29 mouse cellular contexts compared by ENCODE assay signal in genomic region chr12:58639478-58639877, GRCm38 (mm10).
DNase-seq lines count a peak whose midpoint lies in the region; ATAC-seq lines count a peak whose summit lies in the region.
"Had no signal": no experiment of that assay in that cellular context is flagged by ENCODE, and none has a peak within 500 bp of the region (broad histone marks: within the 10 kb centered on the region; RNA-seq: fewer than 3 reads in every experiment).

No protein-coding gene starts in this region.

- WGBS in embryonic facial prominence, embryonic 14.5 days = 63% methylated on average over 1 of the region's 1 CpGs

- DNase-seq in embryo, embryonic 11 days = peak; percentile 26
- no peak for DNase-seq in embryo, embryonic 10 days (ENCODE audit: low spot score)
- DNase-seq in embryonic facial prominence, embryonic 14.5 days (ENCODE audit: low spot score) = peak; percentile 63
- DNase-seq in lung, postnatal 10 days = no peak
- no peak for DNase-seq in left cerebral cortex, adult 11 months (ENCODE audit: low spot score)
- DNase-seq: adrenal gland, adult 8-10 months; adrenal gland, postnatal 25 days; cerebellum, adult 11-12 months; cerebellum, adult 8-10 months; cerebellum, postnatal 10 days; cerebellum, postnatal 36 days; gastrocnemius, adult 2 months; gastrocnemius, postnatal 14 days; heart, adult 11 months; heart, postnatal 10 days; heart, postnatal 36 days had no signal

- no peak overlapping the region for H3K4me2 ChIP-seq in embryonic facial prominence, embryonic 14.5 days (ENCODE audit: low read depth, low read length)
- H3K4me2 ChIP-seq: embryonic facial prominence, embryonic 13.5 days; forebrain, embryonic 13.5 days; heart, embryonic 11.5 days; heart, embryonic 15.5 days; hindbrain, embryonic 14.5 days had no signal

- H3K9ac ChIP-seq in embryonic facial prominence, embryonic 14.5 days (ENCODE audit: low read depth, low read length) = no peak overlapping the region
- H3K9ac ChIP-seq: embryonic facial prominence, embryonic 13.5 days; forebrain, embryonic 13.5 days; heart, embryonic 15.5 days; hindbrain, embryonic 14.5 days had no signal

- no peaks in the 10 kb centered on the region for H3K36me3 ChIP-seq in megakaryocyte, embryonic 14.5 days (replicated peaks; ENCODE audit: low read length)
- no peaks in the 10 kb centered on the region for H3K36me3 ChIP-seq in embryonic facial prominence, embryonic 14.5 days (ENCODE audit: control insufficient read depth, insufficient read depth, low read length)
- H3K36me3 ChIP-seq: embryonic facial prominence, embryonic 13.5 days; forebrain, embryonic 10.5 days; heart, embryonic 15.5 days had no signal

- H3K9me3 ChIP-seq in megakaryocyte, embryonic 14.5 days = no peaks in the 10 kb centered on the region
- no peaks in the 10 kb centered on the region for H3K9me3 ChIP-seq in embryonic facial prominence, embryonic 14.5 days (ENCODE audit: control insufficient read depth, low read length)
- H3K9me3 ChIP-seq: embryonic facial prominence, embryonic 13.5 days; forebrain, embryonic 10.5 days; forebrain, embryonic 13.5 days; heart, embryonic 15.5 days had no signal

- peak overlapping the region; percentile 74 for H3K4me3 ChIP-seq in megakaryocyte, embryonic 14.5 days (replicated peaks)
- no peak overlapping the region for H3K4me3 ChIP-seq in embryonic facial prominence, embryonic 14.5 days (ENCODE audit: low read depth, low read length)
- H3K4me3 ChIP-seq: embryonic facial prominence, embryonic 13.5 days; forebrain, embryonic 10.5 days; forebrain, embryonic 13.5 days; gastrocnemius, adult 2 months; heart, embryonic 15.5 days had no signal

- H3K4me1 ChIP-seq in megakaryocyte, embryonic 14.5 days = peaks cover 4% of the 10 kb centered on the region; the same call in 1 of the 2 replicates
- 0 out of 2 replicates have a peak, but pooled peaks cover 6% of the 10 kb centered on the region for H3K4me1 ChIP-seq in embryonic facial prominence, embryonic 14.5 days (ENCODE audit: control insufficient read depth, insufficient read depth, low read length)
- H3K4me1 ChIP-seq: heart, embryonic 15.5 days had no signal

- H3K27ac ChIP-seq in embryonic facial prominence, embryonic 14.5 days (replicated peaks; ENCODE audit: low read depth, low read length) = no peak overlapping the region
- H3K27ac ChIP-seq: embryonic facial prominence, embryonic 13.5 days; forebrain, embryonic 10.5 days; forebrain, embryonic 13.5 days; gastrocnemius, adult 2 months; heart, embryonic 15.5 days; hindbrain, embryonic 14.5 days; hindbrain, postnatal 0 days had no signal

- H3K27me3 ChIP-seq in megakaryocyte, embryonic 14.5 days (replicated peaks) = no peaks in the 10 kb centered on the region
- H3K27me3 ChIP-seq in embryonic facial prominence, embryonic 14.5 days (replicated peaks; ENCODE audit: control insufficient read depth, insufficient read depth, low read length) = no peaks in the 10 kb centered on the region
- H3K27me3 ChIP-seq: embryonic facial prominence, embryonic 13.5 days; forebrain, embryonic 13.5 days; heart, embryonic 15.5 days had no signal

- no peak for ATAC-seq in megakaryocyte, adult 5-6 weeks (ENCODE audit: poor library complexity, severe bottlenecking)
- ATAC-seq in embryonic facial prominence, embryonic 14.5 days (ENCODE audit: low read depth) = no peak
- ATAC-seq: CD4-positive, CD25-positive, alpha-beta regulatory T cell, adult 4 months; forebrain, embryonic 13.5 days; forebrain, embryonic 16.5 days; hindbrain, postnatal 0 days; inflammation-experienced regulatory T-cells, adult 6 months; intestine, embryonic 16.5 days had no signal

Comparison
In these comparisons a context has a peak if more than half of its experiments do, and no peak if none do; other contexts are left out.
1. DNase-seq: peak in embryo, embryonic 11 days (single experiment) and embryonic facial prominence, embryonic 14.5 days (single experiment); none in embryo, embryonic 10 days (single experiment), lung, postnatal 10 days (single experiment) and left cerebral cortex, adult 11 months (single experiment).